Mouse (Mus musculus): Measurements from ENCODE around the gene Lrrc58. TPM values are rescaled to one million over a fixed set of nuclear protein-coding genes. Genes with fewer than 3 reads are reported as not detected.

The Lrrc58 gene
- total RNA-seq, 2 experiments from 2014 or later: 5.6 to 7.9 TPM

GRCm38 (mm10) chr16:37916818-37917201, 48.6 kb downstream of the Lrrc58 start:
- ATAC-seq (replicated peaks; ENCODE audit: low FRiP score, poor library complexity, severe bottlenecking): no peak

GRCm38 (mm10) chr16:37919000-37919399, 50.8 kb downstream of the Lrrc58 start:
- no peak for ATAC-seq (replicated peaks; ENCODE audit: low FRiP score, poor library complexity, severe bottlenecking)

DNA sequence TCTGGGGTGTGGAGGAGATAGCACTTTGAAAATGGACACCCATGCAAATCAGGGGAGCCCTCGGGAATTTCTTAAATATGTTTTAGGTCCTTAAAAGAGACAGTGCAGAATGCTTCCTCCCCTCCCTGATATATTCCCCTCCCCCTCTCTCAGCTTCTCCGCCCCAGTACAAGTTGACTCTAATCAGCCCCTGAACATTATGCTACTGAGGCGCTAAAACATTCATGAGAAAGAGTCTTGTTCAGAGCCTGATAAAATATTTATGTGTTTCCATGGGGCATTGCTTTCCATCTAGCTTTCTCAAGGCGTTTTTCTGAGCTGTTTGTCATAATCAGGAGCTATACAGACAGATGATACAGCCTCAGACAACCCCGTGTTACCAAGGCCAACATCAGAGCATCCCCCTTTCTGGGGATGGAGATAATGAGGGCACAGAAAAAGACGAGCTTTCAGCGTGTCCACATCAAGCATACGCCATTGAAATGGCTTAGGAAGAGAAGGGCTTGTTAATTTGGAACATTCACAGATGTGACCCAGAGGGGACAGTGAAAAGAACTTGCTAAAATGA, 52.7 kb downstream of the Lrrc58 start:
- no peak for ATAC-seq (replicated peaks; ENCODE audit: low FRiP score, poor library complexity, severe bottlenecking)

DNA sequence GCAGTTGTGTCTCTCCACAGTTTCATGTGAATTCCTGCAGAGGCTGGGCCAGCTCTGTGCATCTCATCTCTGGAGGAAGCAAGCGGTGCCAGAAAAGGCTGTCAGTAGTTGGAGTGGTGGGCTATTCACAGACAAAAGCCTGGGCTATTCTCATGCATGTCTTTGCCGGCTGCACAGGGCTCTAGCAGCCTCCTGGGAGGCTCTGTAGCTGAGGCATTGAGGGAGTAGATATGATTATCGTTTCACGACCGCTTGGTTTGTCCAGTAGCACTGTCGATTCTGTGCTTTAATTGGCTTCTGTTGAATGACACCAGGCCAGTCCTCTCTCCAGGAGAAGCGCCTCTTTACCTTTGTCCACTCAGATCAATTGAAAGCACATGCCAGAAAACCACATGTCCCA, 57.9 kb downstream of the Lrrc58 start:
- no peak for ATAC-seq (replicated peaks; ENCODE audit: low FRiP score, poor library complexity, severe bottlenecking)

GRCm38 (mm10) chr16:37927117-37927516, 58.9 kb downstream of the Lrrc58 start:
- ATAC-seq (replicated peaks; ENCODE audit: low FRiP score, poor library complexity, severe bottlenecking): no peak

DNA sequence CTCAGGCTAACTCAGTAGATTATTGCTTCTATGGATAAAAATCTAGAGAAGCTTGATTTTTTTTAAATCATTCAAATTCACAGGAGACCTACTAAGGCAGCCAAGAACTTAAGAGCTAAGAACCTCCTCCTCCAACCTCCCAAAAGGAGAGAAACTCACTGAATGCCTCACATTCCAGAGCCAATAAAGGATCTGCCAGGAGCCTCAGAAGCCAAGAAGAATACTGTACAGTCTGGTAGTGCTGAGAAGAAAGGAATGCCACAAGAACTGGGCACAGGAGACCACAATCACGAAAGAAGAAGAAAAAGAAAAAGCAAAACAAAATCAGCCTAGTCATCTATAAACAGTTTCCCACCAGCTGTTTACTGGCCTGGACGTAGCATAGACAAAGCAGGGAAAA, 60.8 kb downstream of the Lrrc58 start:
- no peak for ATAC-seq (replicated peaks; ENCODE audit: low FRiP score, poor library complexity, severe bottlenecking)

DNA sequence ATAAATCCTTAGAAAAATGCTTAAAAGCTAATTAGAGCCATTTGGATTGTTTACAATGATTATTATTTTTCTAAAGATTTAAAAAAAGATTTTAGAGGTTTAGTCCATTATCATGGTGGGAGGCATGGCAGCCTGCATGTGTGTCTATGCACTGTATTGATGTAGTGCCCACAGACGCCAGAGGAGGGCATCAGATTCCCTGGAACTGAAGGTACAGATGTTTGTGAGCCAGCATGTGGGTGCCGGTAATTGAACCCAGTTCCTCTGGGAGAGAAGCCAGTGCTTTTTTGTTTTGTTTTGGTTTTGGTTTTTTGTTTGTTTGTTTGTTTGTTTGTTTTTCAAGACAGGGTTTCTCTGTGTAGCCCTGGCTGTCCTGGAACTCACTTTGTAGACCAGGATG, 61.4 kb downstream of the Lrrc58 start:
- ATAC-seq (replicated peaks; ENCODE audit: low FRiP score, poor library complexity, severe bottlenecking): no peak

GRCm38 (mm10) chr16:37934932-37935331, 66.7 kb downstream of the Lrrc58 start:
- ATAC-seq (replicated peaks; ENCODE audit: low FRiP score, poor library complexity, severe bottlenecking): no peak

DNA sequence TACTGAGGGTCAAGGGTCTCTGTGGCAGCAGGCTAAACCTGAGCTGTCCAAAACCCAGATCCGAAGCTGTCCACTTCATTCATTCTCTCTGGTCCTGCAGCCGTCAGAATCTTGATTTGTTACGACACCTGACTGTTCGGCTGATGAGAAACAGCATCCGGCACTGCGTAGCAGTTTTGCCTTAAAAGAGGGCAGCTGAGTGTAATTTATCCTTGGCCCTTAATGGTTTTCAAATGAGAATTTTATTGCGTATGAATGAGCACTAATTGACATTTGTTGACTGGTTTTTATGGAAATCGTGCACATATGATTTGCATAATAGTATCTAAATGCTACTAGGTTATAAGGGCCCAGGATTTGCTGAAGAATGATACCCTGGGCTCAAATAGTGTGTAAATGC, 69.1 kb downstream of the Lrrc58 start:
- ATAC-seq (replicated peaks; ENCODE audit: low FRiP score, poor library complexity, severe bottlenecking): no peak

Other genes with a start within 250 kb of the Lrrc58 start
- 15.7 and 28.2 TPM in 2 replicates for gene Ndufb4, start 213.9 kb upstream of the Lrrc58 start, total RNA-seq (2015; ENCODE audit: low replicate concordance)
- gene Ndufb4, start 213.9 kb upstream of the Lrrc58 start, total RNA-seq (2017; ENCODE audit: low replicate concordance): 0.42 and 8.2 TPM in 2 replicates
- gene Fstl1, start 91.5 kb upstream of the Lrrc58 start, total RNA-seq (2015; ENCODE audit: low replicate concordance): 0.63 TPM in 1 of 2 replicates, not detected in the other
- gene Fstl1, start 91.5 kb upstream of the Lrrc58 start, total RNA-seq (2017; ENCODE audit: low replicate concordance): 0.77 and 0.98 TPM in 2 replicates
- not detected in 2 replicates for gene Gm36028, start 7.2 kb upstream of the Lrrc58 start, total RNA-seq (2015; ENCODE audit: low replicate concordance)
- not detected in 2 replicates for gene Gm36028, start 7.2 kb upstream of the Lrrc58 start, total RNA-seq (2017; ENCODE audit: low replicate concordance)
- gene Gpr156, start 48.1 kb downstream of the Lrrc58 start, total RNA-seq (2015; ENCODE audit: low replicate concordance): not detected in 2 replicates
- not detected in 2 replicates for gene Gpr156, start 48.1 kb downstream of the Lrrc58 start, total RNA-seq (2017; ENCODE audit: low replicate concordance)
- 13.1 and 17.1 TPM in 2 replicates for gene Gsk3b, start 220.6 kb downstream of the Lrrc58 start, total RNA-seq (2015; ENCODE audit: low replicate concordance)
- gene Gsk3b, start 220.6 kb downstream of the Lrrc58 start, total RNA-seq (2017; ENCODE audit: low replicate concordance): 17.9 and 29.8 TPM in 2 replicates